Mouse (Mus musculus) limb, embryonic 13.5 days (tissue): Measurements from ENCODE around the gene Cdk17. TPM values are rescaled to one million over a fixed set of nuclear protein-coding genes. Genes with fewer than 3 reads are reported as not detected.

Experiments
- ATAC-seq: fragments of 200-750 bp; cut with Nextera tagmentation; 2 replicates; pipeline ENCODE4 v1.8.0; 2017; ENCODE audit warnings: low read depth, moderate number of reproducible peaks, moderate TSS enrichment; ENCODE audit not compliant: low FRiP score
- H3K27ac ChIP-seq: fragments of 300-500 bp; sonication (generic); 2 replicates; pipeline ENCODE4 v1.5.1; 2015; ENCODE audit warnings: inconsistent platforms, mild to moderate bottlenecking, moderate library complexity
- H3K27me3 ChIP-seq: fragments of 300-500 bp; sonication (generic); 2 replicates; pipeline ENCODE4 v1.6.1; 2015; ENCODE audit warnings: mild to moderate bottlenecking, inconsistent platforms
- H3K36me3 ChIP-seq: fragments of 300-500 bp; sonication (generic); 2 replicates; pipeline ENCODE4 v1.6.1; 2015; ENCODE audit warnings: inconsistent platforms, mild to moderate bottlenecking, moderate library complexity
- H3K4me1 ChIP-seq: fragments of 300-500 bp; sonication (generic); 2 replicates; pipeline ENCODE4 v1.6.1; 2015; ENCODE audit warnings: inconsistent platforms
- H3K4me2 ChIP-seq: fragments of 300-500 bp; sonication (generic); replicated peaks from 2 replicates; pipeline ENCODE4 v1.6.1; 2015; ENCODE audit warnings: inconsistent platforms, mild to moderate bottlenecking, moderate library complexity
- H3K4me3 ChIP-seq: fragments of 300-500 bp; sonication (generic); 2 replicates; pipeline ENCODE4 v1.5.1; 2015; ENCODE audit warnings: moderate library complexity, mild to moderate bottlenecking, inconsistent platforms
- H3K9ac ChIP-seq: fragments of 300-500 bp; sonication (generic); 2 replicates; pipeline ENCODE4 v1.6.1; 2015; ENCODE audit warnings: mild to moderate bottlenecking, inconsistent platforms
- H3K9me3 ChIP-seq: fragments of 300-500 bp; sonication (generic); 2 replicates; pipeline ENCODE4 v1.6.1; 2016; ENCODE audit warnings: inconsistent platforms
- WGBS: fragments of 180-500 bp; shearing (Covaris S2); methylation state at CpG from one replicate; pipeline ENCODE4 v1.1.7; 2015; 5-methylcytosine and 5-hydroxymethylcytosine counted together
- microRNA counts: library from miRNA; unstranded; fragments of <30 nt; microRNA quantifications from one replicate; lab custom pipeline; 2016
- microRNA-seq: library from miRNA; unstranded; fragments of <30 nt; microRNA quantifications from one replicate; pipeline ENCODE4, GENCODE M21; 2016
- polyA plus RNA-seq: library from polyadenylated mRNA; unstranded; fragments of >200 nt; fragmentation: Nextera tagmentation; extraction: Ambion mirVana; gene quantifications from 2 replicates; pipeline ENCODE4 v1.2.1, GENCODE M21; 2015

Cdk17 gene
- polyA plus RNA-seq, 1 experiment from 2014 or later, result 16.6 TPM

DNA sequence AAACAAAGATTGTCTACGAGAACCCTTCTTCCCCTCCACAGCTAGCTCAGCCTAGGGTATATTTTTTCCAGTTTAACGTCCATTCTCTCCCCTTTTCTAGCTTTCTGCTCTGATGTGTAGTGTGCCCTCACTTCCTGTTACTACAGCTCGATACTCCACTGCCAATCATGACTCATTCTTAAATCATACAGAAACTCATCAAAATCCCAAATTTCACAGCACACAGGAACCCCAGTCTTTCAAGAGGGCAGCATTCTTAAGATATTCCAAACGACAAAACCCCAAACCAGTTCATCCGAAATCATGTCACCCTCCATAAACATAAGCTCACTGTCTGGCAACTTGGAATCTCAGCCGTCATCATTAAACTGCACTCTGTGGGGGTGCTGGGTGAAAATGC lies 145.3 kb downstream of the Cdk17 start:
- Histone ChIP-seq H3K9ac (0 out of 2 replicates have a peak overlapping the region, but pooled peaks have one; percentile 35), H3K27me3 (no peaks in the 10 kb centered on the region), H3K4me3 (no peak overlapping the region), H3K4me1 (peaks cover 53% of the 10 kb centered on the region), H3K4me2 (peak overlapping the region; percentile 36), H3K36me3 (peaks cover 3% of the 10 kb centered on the region; the same call in 1 of the 2 replicates), H3K27ac (no peak overlapping the region), H3K9me3 (no peaks in the 10 kb centered on the region)
- ATAC-seq, result no peak
- WGBS, result 40% methylated on average over 6 of the region's 6 CpGs

DNA sequence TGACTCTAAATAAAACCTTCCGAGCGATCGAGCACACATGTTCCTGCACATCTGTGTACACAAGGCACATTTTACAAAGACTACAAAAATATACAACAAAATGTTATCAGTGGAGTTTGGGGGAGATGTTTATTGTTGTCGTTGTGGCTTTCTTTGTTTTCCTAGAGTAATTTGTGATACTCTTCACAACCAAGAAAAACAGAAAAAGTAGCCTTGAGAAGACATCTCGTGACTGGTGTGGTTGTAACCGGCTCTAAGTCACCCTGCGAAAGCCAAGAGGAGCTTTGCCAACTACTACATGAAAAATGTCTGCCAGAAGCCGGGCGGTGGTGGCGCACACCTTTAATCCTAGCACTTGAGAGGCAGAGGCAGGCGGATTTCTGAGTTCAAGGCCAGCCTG lies 145.7 kb downstream of the Cdk17 start:
- H3K9ac ChIP-seq, result no peak overlapping the region
- no peak for ATAC-seq
- H3K4me1 ChIP-seq, result peaks cover 56% of the 10 kb centered on the region
- no peak overlapping the region for H3K27ac ChIP-seq
- H3K27me3 ChIP-seq, result no peaks in the 10 kb centered on the region
- peak overlapping the region; percentile 36; the same call in 1 of the 2 replicates for H3K4me2 ChIP-seq
- no peak overlapping the region for H3K4me3 ChIP-seq
- WGBS, result 72% methylated on average over 11 of the region's 11 CpGs
- peaks cover 2% of the 10 kb centered on the region; the same call in 1 of the 2 replicates for H3K36me3 ChIP-seq
- H3K9me3 ChIP-seq, result no peaks in the 10 kb centered on the region

- ATAC-seq, result peak; percentile 58
- Histone ChIP-seq H3K4me3 (peak overlapping the region; percentile 90), H3K4me1 (peaks cover 49% of the 10 kb centered on the region), H3K9ac (peak overlapping the region; percentile 98), H3K27me3 (no peaks in the 10 kb centered on the region), H3K36me3 (no peaks in the 10 kb centered on the region), H3K4me2 (peak overlapping the region; percentile 77), H3K27ac (peak overlapping the region; percentile 99), H3K9me3 (no peaks in the 10 kb centered on the region)
- WGBS, result under 1% methylated on average over 22 of the region's 23 CpGs
Measured at GRCm38 (mm10) chr10:93309131-93309933, 148.7 kb downstream of the Cdk17 start.

GRCm38 (mm10) chr10:93309934-93310621 lies 149.4 kb downstream of the Cdk17 start:
- Histone ChIP-seq H3K27me3 (no peaks in the 10 kb centered on the region), H3K36me3 (no peaks in the 10 kb centered on the region), H3K4me1 (peaks cover 47% of the 10 kb centered on the region), H3K27ac (peak overlapping the region; percentile 99), H3K9ac (peak overlapping the region; percentile 98), H3K4me2 (peak overlapping the region; percentile 77), H3K9me3 (no peaks in the 10 kb centered on the region), H3K4me3 (peak overlapping the region; percentile 90)
- under 1% methylated on average over 43 of the region's 43 CpGs for WGBS
- ATAC-seq, result peak; percentile 43; the same call in 1 of the 2 replicates

DNA sequence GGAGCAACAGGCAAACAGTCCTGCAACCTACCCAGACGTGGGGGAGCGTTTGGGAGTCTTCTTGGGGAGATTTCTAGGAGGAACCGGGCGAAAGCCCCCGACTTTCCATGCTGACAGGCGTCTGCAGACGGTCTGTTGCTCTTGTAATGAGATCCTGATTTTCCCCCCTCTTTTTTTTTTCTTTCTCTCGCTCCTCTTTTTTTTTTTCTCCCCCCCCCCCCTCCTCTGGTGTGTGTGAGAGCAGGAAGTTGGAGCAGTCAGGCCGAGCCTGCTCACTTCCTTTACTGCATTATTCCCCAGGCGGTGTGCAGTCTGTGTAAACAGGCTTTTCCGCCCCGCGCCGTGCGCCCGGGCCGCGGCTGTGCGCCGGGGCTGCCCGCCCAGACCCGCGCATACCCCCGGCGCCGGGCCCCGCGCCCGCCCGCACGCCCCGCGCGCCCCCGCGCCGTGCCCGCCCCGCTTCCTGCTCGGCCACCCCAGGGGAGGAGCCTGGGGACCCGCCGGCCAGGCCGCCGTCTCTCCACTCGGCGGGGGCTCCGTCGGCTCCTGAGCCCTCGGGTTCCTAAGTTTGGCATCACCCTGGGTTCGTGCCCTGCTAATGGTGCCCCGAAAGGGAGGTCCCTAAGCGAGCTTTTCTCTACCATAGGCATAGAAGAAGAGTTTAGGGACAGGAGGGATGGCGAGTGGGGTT lies 150.2 kb downstream of the Cdk17 start, which contains the start of gene Elk3:
Gene Elk3 (minus strand): TSS at position 415 of the 691 bp plus-strand sequence.
- Histone ChIP-seq H3K4me1 (peaks cover 40% of the 10 kb centered on the region), H3K27ac (peak within 1 kb of the TSS; percentile 99), H3K4me3 (peak within 1 kb of the TSS; percentile 90), H3K27me3 (no peaks in the 10 kb centered on the region), H3K9ac (peak within 1 kb of the TSS; percentile 98), H3K4me2 (peak within 1 kb of the TSS; percentile 77), H3K36me3 (no peaks in the 10 kb centered on the region), H3K9me3 (0 out of 2 replicates have a peak, but pooled peaks cover 4% of the 10 kb centered on the region)
- peak; percentile 81 for ATAC-seq
- WGBS, result under 1% methylated on average over 28 of the region's 53 CpGs

DNA sequence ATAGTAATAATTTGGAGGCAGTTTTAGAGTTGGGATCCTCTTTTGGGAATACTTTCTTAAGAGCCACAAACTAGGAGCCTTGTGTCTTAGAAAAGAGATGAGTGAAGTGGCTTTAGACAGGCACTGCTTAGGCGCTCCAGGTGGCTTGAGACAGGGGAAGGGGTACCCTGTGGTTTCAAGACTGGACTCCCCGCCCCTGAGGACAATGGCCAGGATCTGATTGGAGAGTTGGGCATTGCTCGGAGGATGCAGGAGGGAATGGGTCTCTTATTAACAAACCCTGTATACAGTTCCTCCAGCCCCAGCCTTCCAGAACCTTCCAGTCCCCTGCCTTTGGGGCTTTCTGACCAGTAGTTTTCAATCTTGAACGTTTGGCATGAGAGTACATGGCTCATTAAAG lies 150.9 kb downstream of the Cdk17 start:
- Histone ChIP-seq H3K4me3 (peak overlapping the region; percentile 90), H3K9ac (peak overlapping the region; percentile 98; the same call in 1 of the 2 replicates)

More for the DNA sequence above, 150.9 kb downstream of the Cdk17 start:
- H3K4me1 ChIP-seq, result peaks cover 33% of the 10 kb centered on the region
- no peaks in the 10 kb centered on the region for H3K36me3 ChIP-seq
- 0 out of 2 replicates have a peak, but pooled peaks cover 4% of the 10 kb centered on the region for H3K9me3 ChIP-seq
- no peaks in the 10 kb centered on the region for H3K27me3 ChIP-seq
- peak overlapping the region; percentile 99 for H3K27ac ChIP-seq
- 7% methylated on average over 4 of the region's 4 CpGs for WGBS
- ATAC-seq, result no peak
- H3K4me2 ChIP-seq, result peak overlapping the region; percentile 77

MicroRNAs encoded within 50 kb of the gene (microRNA counts, 519-probe panel; counts per million panel counts)
- not detected for microRNA mmu-miR-1931 (lab: Ali Mortazavi, UCI)

Small RNA genes within 50 kb of the gene (microRNA-seq; reads per million reads assigned to microRNA genes)
- gene Mir1931, result not detected

Other genes starting within 250 kb of the Cdk17 start
- gene Cfap54, start 79.3 kb upstream of the Cdk17 start, polyA plus RNA-seq, result 0.14 and 0.15 TPM in 2 replicates
- 48.6 and 49.2 TPM in 2 replicates for gene Elk3, start 150.3 kb downstream of the Cdk17 start, polyA plus RNA-seq